Mouse (Mus musculus) 3134 (cell line): ENCODE measurements around the gene Olfr549.

Source experiments
- DNase-seq: peaks from one replicate; pipeline ENCODE4 v3.0.0-alpha.2; 2011; ENCODE audit warnings: low spot score; ENCODE audit not compliant: insufficient read length; ENCODE audit errors: extremely low read depth

Gene Olfr549

GRCm38 (mm10) chr7:102591786-102592185, 42.1 kb downstream of the Olfr549 start, which contains the start of gene Olfr551:
Olfr551 (minus strand) TSS chr7:102591886.
- DNase-seq, result no peak

GRCm38 (mm10) chr7:102597378-102598031, 47.8 kb downstream of the Olfr549 start, which contains the start of gene Olfr552:
Olfr552 (plus strand) TSS chr7:102597770.
- peak; percentile 16 for DNase-seq
